Mouse (Mus musculus): ENCODE data around the gene Shc2. TPM values are rescaled to one million over a fixed set of nuclear protein-coding genes. Genes with fewer than 3 reads are reported as not detected.

Gene Shc2
- polyA plus RNA-seq, 1 experiment from 2014 or later = 2.0 TPM

DNA sequence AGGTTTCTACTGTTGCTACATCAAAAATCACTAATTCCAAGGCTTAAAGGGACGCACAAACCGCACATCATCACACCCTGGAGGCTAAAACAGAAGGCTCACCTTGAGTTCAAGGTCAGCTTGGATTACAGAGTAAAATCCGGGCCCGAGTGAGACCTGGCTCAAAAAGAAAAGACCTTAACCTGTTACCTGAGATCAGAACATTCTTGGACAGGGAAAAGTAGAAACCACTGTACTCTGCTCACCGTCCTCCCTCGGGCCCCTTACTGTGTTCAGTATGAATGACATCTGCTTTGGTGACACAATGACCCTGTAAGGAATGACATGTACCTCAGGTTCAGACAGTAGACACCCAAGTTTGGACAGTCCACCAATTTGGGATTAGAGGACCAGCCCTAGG lies 62.9 kb downstream of the Shc2 start:
- H3K4me3 ChIP-seq (ENCODE audit: low read length) = no peak overlapping the region
- no peak overlapping the region for H3K9ac ChIP-seq (ENCODE audit: low read length)
- no peak overlapping the region for H3K4me2 ChIP-seq (ENCODE audit: low read depth, low read length)
- no peaks in the 10 kb centered on the region for H3K27me3 ChIP-seq (ENCODE audit: control insufficient read depth, insufficient read depth, low read length)
- ATAC-seq (replicated peaks; ENCODE audit: extremely low read depth, insufficient read depth, low FRiP score) = no peak
- no peak overlapping the region for H3K27ac ChIP-seq (ENCODE audit: low read length)
- H3K9me3 ChIP-seq (replicated peaks; ENCODE audit: control insufficient read depth, low read length) = no peaks in the 10 kb centered on the region
- H3K36me3 ChIP-seq (ENCODE audit: control insufficient read depth, insufficient read depth) = no peaks in the 10 kb centered on the region
- 88% methylated on average over 6 of the region's 6 CpGs for WGBS
- H3K4me1 ChIP-seq (ENCODE audit: control insufficient read depth, insufficient read depth, low read length) = no peaks in the 10 kb centered on the region

DNA sequence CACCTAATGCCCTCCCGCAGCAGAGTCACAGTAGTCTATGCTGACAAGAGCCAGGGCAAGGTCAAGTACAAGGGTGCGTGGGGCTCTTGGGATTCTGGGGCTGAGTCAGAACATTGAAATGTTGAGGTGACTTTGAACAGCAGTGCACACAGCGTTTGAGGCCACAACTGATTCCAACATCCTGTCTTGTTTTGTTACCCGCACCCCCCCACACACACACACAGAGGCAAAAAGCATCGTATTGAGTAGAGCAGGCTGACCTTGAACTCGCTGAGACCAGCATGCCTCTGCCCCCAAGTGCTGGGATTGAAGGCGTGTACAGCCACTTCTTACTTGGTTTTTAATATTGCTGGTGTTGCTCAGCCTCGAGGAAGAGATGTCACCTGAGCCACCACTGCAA lies 63.4 kb downstream of the Shc2 start:
- H3K4me3 ChIP-seq (ENCODE audit: low read length) = no peak overlapping the region
- no peaks in the 10 kb centered on the region for H3K4me1 ChIP-seq (ENCODE audit: control insufficient read depth, insufficient read depth, low read length)
- ATAC-seq (replicated peaks; ENCODE audit: extremely low read depth, insufficient read depth, low FRiP score) = no peak
- H3K27ac ChIP-seq (ENCODE audit: low read length) = no peak overlapping the region
- no peaks in the 10 kb centered on the region for H3K9me3 ChIP-seq (replicated peaks; ENCODE audit: control insufficient read depth, low read length)
- H3K27me3 ChIP-seq (ENCODE audit: control insufficient read depth, insufficient read depth, low read length) = no peaks in the 10 kb centered on the region
- H3K9ac ChIP-seq (ENCODE audit: low read length) = no peak overlapping the region
- WGBS = 80% methylated on average over 8 of the region's 8 CpGs
- no peak overlapping the region for H3K4me2 ChIP-seq (ENCODE audit: low read depth, low read length)
- H3K36me3 ChIP-seq (ENCODE audit: control insufficient read depth, insufficient read depth) = no peaks in the 10 kb centered on the region

DNA sequence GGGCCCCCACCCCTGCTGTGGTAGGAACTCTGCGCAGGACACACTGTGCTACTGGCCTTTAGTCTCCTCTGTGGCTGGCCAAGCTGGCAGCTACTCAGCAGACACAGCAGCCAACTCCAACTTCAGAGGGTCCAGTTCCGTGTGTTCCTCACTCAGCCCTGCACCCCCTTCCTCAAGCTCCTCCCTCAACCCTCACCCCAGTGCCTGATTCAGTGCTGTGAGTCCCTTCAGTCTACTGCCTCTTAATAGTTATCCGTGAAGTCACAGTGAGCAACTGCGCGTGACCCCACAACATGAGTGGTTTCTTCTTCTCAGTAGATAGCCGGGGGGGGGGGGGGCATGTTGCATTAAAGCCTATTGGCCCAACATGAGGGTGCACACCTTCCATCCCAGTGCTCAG lies 64.1 kb downstream of the Shc2 start:
- Histone ChIP-seq H3K4me2 (ENCODE audit: low read depth, low read length) (no peak overlapping the region), H3K36me3 (ENCODE audit: control insufficient read depth, insufficient read depth) (no peaks in the 10 kb centered on the region)

DNA sequence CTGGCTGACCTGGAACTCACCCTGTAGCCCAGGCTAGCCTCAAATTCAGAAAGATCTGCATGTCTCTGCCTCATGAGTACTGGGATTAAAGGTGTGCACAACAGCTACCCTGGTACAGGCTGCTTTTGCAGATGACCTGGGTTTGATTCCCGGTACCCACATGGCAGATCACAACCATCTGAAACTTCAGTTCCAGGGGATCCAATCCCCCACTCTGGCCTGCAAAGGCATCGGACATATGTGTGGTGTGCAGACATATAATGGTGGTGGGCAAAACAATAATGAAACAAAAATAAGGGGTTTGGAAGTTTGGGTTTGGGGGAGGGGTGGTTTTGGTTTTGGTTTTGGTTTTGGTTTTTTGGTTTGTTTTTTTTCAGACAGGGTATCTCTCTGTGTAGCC lies 66.4 kb downstream of the Shc2 start:
- 77% methylated on average over 2 of the region's 2 CpGs for WGBS
- Histone ChIP-seq H3K4me2 (ENCODE audit: low read depth, low read length) (no peak overlapping the region), H3K9ac (ENCODE audit: low read length) (no peak overlapping the region), H3K4me3 (ENCODE audit: low read length) (no peak overlapping the region), H3K4me1 (ENCODE audit: control insufficient read depth, insufficient read depth, low read length) (no peaks in the 10 kb centered on the region), H3K27ac (ENCODE audit: low read length) (no peak overlapping the region), H3K9me3 (replicated peaks; ENCODE audit: control insufficient read depth, low read length) (no peaks in the 10 kb centered on the region), H3K27me3 (ENCODE audit: control insufficient read depth, insufficient read depth, low read length) (no peaks in the 10 kb centered on the region), H3K36me3 (ENCODE audit: control insufficient read depth, insufficient read depth) (no peaks in the 10 kb centered on the region)
- no peak for ATAC-seq (replicated peaks; ENCODE audit: extremely low read depth, insufficient read depth, low FRiP score)

More for the DNA sequence above, 64.1 kb downstream of the Shc2 start:
- H3K27ac ChIP-seq (ENCODE audit: low read length) = no peak overlapping the region
- no peaks in the 10 kb centered on the region for H3K9me3 ChIP-seq (replicated peaks; ENCODE audit: control insufficient read depth, low read length)
- no peak overlapping the region for H3K4me3 ChIP-seq (ENCODE audit: low read length)
- no peaks in the 10 kb centered on the region for H3K27me3 ChIP-seq (ENCODE audit: control insufficient read depth, insufficient read depth, low read length)
- H3K4me1 ChIP-seq (ENCODE audit: control insufficient read depth, insufficient read depth, low read length) = no peaks in the 10 kb centered on the region
- ATAC-seq (replicated peaks; ENCODE audit: extremely low read depth, insufficient read depth, low FRiP score) = no peak
- WGBS = 83% methylated on average over 6 of the region's 6 CpGs
- H3K9ac ChIP-seq (ENCODE audit: low read length) = no peak overlapping the region

DNA sequence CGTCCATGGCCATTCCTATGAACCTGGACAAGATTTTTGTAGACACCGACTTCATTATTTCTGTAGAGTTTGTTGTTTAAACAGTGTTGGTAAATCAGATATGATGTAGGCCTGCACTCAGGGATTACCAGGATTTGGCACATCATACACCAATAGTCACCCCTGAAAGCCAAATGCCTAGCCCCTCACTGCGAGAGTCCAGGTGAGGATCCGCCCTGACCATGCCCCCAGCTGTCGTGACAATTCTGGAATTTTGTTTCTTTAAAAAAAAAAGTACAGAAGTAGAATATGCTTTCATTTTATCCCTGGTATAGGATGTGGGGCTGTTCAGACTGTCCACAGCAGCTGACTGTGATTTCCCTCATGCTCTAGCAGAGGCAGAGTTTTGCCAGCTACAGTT lies 67.8 kb downstream of the Shc2 start:
- no peak for ATAC-seq (replicated peaks; ENCODE audit: extremely low read depth, insufficient read depth, low FRiP score)
- H3K4me3 ChIP-seq (ENCODE audit: low read length) = no peak overlapping the region
- H3K9me3 ChIP-seq (replicated peaks; ENCODE audit: control insufficient read depth, low read length) = no peaks in the 10 kb centered on the region
- no peaks in the 10 kb centered on the region for H3K36me3 ChIP-seq (ENCODE audit: control insufficient read depth, insufficient read depth)
- no peak overlapping the region for H3K9ac ChIP-seq (ENCODE audit: low read length)
- H3K27ac ChIP-seq (ENCODE audit: low read length) = no peak overlapping the region
- WGBS = 87% methylated on average over 5 of the region's 5 CpGs
- H3K4me1 ChIP-seq (ENCODE audit: control insufficient read depth, insufficient read depth, low read length) = no peaks in the 10 kb centered on the region
- H3K27me3 ChIP-seq (ENCODE audit: control insufficient read depth, insufficient read depth, low read length) = no peaks in the 10 kb centered on the region
- no peak overlapping the region for H3K4me2 ChIP-seq (ENCODE audit: low read depth, low read length)

Other genes starting within 250 kb of the Shc2 start
- gene Vmn2r83, start 169.2 kb downstream of the Shc2 start, polyA plus RNA-seq (2015; fragmentation: Nextera tagmentation; extraction: Ambion mirVana) = not detected in 2 replicates
- 6.7 and 9.8 TPM in 2 replicates for gene Plpp2, start 104.1 kb downstream of the Shc2 start, polyA plus RNA-seq (2015; fragmentation: Nextera tagmentation; extraction: Ambion mirVana)
- 26.5 and 28.1 TPM in 2 replicates for gene Mier2, start 82.7 kb downstream of the Shc2 start, polyA plus RNA-seq (2015; fragmentation: Nextera tagmentation; extraction: Ambion mirVana)
- not detected in 2 replicates for gene Theg, start 50.6 kb downstream of the Shc2 start, polyA plus RNA-seq (2015; fragmentation: Nextera tagmentation; extraction: Ambion mirVana)
- 0.05 TPM in 1 of 2 replicates, not detected in the other for gene C2cd4c, start 23.9 kb downstream of the Shc2 start, polyA plus RNA-seq (2015; fragmentation: Nextera tagmentation; extraction: Ambion mirVana)
- gene Odf3l2, start 7.8 kb upstream of the Shc2 start, polyA plus RNA-seq (2015; fragmentation: Nextera tagmentation; extraction: Ambion mirVana) = not detected in 2 replicates
- 1.4 and 1.8 TPM in 2 replicates for gene Madcam1, start 26.6 kb upstream of the Shc2 start, polyA plus RNA-seq (2015; fragmentation: Nextera tagmentation; extraction: Ambion mirVana)
- gene Tpgs1, start 31.5 kb upstream of the Shc2 start, polyA plus RNA-seq (2015; fragmentation: Nextera tagmentation; extraction: Ambion mirVana) = 45.5 and 47.0 TPM in 2 replicates
- gene Cdc34, start 44.3 kb upstream of the Shc2 start, polyA plus RNA-seq (2015; fragmentation: Nextera tagmentation; extraction: Ambion mirVana) = 98.0 and 101 TPM in 2 replicates
- gene Gzmm, start 51.1 kb upstream of the Shc2 start, polyA plus RNA-seq (2015; fragmentation: Nextera tagmentation; extraction: Ambion mirVana) = 1.1 and 1.3 TPM in 2 replicates
- gene Bsg, start 66.6 kb upstream of the Shc2 start, polyA plus RNA-seq (2015; fragmentation: Nextera tagmentation; extraction: Ambion mirVana) = 1,046 and 1,072 TPM in 2 replicates
- gene Hcn2, start 78.7 kb upstream of the Shc2 start, polyA plus RNA-seq (2015; fragmentation: Nextera tagmentation; extraction: Ambion mirVana) = not detected in 2 replicates
- gene Polrmt, start 108.7 kb upstream of the Shc2 start, polyA plus RNA-seq (2015; fragmentation: Nextera tagmentation; extraction: Ambion mirVana) = 36.1 and 36.3 TPM in 2 replicates
- gene Fgf22, start 117.2 kb upstream of the Shc2 start, polyA plus RNA-seq (2015; fragmentation: Nextera tagmentation; extraction: Ambion mirVana) = 0.13 TPM in 1 of 2 replicates, not detected in the other
- 56.0 and 57.4 TPM in 2 replicates for gene Rnf126, start 129.0 kb upstream of the Shc2 start, polyA plus RNA-seq (2015; fragmentation: Nextera tagmentation; extraction: Ambion mirVana)
- gene Fstl3, start 139.4 kb upstream of the Shc2 start, polyA plus RNA-seq (2015; fragmentation: Nextera tagmentation; extraction: Ambion mirVana) = 22.6 and 26.7 TPM in 2 replicates
- 2.9 and 7.9 TPM in 2 replicates for gene Prss57, start 153.0 kb upstream of the Shc2 start, polyA plus RNA-seq (2015; fragmentation: Nextera tagmentation; extraction: Ambion mirVana)
- gene Palm, start 155.7 kb upstream of the Shc2 start, polyA plus RNA-seq (2015; fragmentation: Nextera tagmentation; extraction: Ambion mirVana) = 59.6 and 67.6 TPM in 2 replicates
- 1.8 and 1.9 TPM in 2 replicates for gene Misp, start 183.1 kb upstream of the Shc2 start, polyA plus RNA-seq (2015; fragmentation: Nextera tagmentation; extraction: Ambion mirVana)
- 125 and 146 TPM in 2 replicates for gene Ptbp1, start 216.5 kb upstream of the Shc2 start, polyA plus RNA-seq (2015; fragmentation: Nextera tagmentation; extraction: Ambion mirVana)
- gene Prtn3, start 236.6 kb upstream of the Shc2 start, polyA plus RNA-seq (2015; fragmentation: Nextera tagmentation; extraction: Ambion mirVana) = 1.2 and 1.9 TPM in 2 replicates
- gene Plppr3, start 236.7 kb upstream of the Shc2 start, polyA plus RNA-seq (2015; fragmentation: Nextera tagmentation; extraction: Ambion mirVana) = 9.1 and 9.8 TPM in 2 replicates
- 0.20 and 1.1 TPM in 2 replicates for gene Elane, start 248.3 kb upstream of the Shc2 start, polyA plus RNA-seq (2015; fragmentation: Nextera tagmentation; extraction: Ambion mirVana)